Mouse (Mus musculus): ENCODE results near the gene Runx1.
A peak's percentile ranks its signal among the peaks of the same experiment; 100 is the strongest.

Runx1 gene

DNA sequence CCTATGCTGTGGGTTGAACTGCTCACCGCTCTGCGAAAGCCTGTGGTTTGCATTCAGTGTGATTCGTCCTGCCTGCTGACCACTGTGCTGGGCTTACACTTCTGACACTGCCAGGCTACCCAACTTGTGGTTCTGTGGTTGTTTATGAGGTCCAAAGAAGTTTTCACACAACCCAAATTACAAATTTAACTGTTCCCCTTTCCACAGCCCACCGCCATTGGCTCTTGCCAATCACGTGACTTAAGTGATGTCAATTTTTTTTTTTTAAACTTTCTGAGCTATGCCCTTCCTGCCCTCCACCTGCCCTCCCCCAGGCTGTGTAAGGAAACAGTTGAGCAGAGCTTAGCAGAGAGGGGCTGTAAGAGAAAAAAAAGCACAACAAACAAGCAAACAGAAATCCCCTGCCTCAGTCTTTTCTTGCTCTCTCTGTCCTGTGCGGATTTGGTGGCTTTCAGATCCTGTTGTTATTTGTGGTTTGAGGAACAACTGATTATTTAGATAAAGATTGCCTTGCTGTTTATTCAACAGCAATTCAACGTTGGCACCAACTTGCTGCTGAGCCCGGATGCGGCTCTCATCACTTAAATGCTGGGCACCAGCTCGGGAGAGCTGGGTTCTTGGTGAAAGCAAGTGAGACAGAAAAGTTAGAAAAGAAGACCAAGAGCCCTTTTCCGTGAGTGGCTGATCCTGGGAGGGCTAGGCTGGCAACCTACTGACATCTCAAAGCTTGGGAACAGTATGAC is at the start of gene Runx1:
TSS of gene Runx1 (minus strand) at position 242 of the 743 bp plus-strand sequence.
- DNase-seq (ENCODE audit: low read depth, low spot score): peak; percentile 91

DNA sequence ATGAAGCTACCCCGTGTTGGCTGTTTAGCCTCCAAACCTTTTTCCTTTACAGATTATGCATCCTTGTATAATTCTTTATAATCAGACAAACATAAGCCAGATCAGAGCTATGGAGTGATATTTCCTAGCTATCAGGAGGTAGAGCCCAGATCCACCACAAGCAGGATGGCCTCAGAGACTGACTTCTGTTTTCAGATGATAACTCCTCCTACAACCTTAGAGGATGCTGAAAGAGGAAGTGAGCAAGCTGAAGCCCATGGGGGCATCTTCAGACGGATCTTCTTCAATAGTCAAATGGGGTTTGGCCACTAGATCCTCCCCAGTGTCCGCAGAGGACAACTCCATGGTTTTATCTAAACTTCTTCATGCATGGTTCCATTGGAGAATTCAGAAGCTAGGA is 48.1 kb upstream of the Runx1 start:
- DNase-seq (ENCODE audit: low read depth, low spot score): peak; percentile 19

DNA sequence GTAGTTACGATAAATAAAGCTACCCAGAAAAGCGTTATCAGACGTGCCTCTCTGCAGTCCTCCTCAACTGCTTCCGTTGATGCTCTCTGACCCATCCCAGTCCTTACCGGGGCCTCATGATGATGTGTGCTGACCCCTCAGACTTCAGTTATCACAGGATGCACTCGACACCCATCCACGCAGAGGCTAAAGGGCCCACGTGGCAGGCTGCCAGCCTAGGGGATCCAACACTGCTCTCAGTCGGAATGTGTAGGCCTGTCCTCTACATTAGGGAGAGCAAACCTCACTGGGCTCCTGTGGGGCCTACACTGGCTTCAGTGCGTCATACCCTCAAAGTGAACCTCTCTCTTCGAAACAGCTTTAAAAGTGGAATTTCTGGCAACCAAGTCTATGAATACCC is 45.8 kb upstream of the Runx1 start:
- DNase-seq (ENCODE audit: low read depth, low spot score): no peak

DNA sequence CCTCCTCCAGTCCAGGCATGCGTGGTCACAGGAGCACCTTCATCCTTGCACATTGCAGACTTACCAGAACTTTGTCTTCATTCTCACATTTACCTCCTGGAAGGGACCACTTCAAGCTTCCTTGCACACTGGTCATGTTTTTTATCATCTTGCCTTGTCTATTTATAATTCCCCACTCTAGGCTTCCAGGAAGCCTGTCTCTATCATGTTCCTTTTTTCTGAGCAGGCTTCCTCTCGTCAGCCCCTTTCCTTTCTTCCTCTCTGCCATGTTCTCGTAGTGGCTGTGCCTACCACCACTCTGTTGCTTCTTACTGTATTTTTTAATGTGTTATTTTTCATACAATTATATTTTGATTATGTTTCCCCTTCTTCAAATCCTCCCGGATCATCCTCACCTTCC is 42.6 kb upstream of the Runx1 start:
- peak; percentile 9 for DNase-seq (ENCODE audit: low read depth, low spot score)

DNA sequence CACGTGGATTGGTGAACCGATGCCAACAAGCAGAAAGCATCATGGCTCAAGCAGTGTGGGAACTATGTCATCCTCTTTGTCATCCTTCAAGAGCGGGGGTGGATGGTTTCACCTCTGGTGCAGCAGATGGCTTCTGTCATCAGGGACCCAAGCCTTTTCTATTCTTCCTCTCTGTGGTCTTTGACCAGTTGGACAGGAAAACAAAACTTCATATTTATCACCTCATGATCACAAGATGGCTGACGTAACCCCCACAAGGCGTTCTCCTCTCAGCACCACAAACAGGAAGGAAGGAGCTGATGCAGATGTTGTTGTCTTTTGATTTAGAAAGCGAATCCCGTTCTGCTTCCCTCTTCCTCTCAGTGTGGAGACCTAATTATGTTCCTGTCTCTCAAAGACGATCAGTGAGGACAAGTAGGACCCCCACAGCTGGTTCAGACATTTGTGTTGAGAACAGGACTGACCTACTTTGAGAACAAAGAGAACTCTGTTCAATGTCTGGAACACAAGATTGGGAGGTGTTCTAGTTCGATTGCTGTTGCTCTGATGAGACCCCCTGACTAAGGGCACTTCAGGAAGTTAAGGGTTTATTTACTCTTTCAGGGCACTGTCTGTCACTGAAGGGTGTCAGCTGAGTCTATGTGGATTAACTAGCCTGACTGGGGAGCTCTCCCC is 41.4 kb upstream of the Runx1 start:
- DNase-seq (ENCODE audit: low read depth, low spot score): peak; percentile 61

DNA sequence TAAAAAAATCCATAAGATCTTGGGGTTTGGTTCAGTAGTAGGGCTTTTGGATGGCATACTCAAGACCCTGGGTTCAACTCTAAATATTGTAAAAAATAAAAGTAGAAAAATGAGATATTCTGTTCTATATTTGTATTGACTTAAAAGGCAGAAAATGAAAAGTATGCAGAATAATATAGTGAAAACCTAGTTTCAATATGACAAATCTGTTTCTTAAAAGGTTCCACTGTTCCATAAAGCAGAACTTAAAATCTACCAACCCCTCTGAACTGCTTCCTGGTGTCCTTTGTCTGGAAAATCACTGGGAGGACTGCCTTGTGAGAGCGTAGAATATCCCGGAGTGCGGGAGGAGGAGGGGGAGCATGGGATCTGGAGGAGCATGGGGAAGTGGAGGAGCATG is 39.4 kb upstream of the Runx1 start:
- peak; percentile 9 for DNase-seq (ENCODE audit: low read depth, low spot score)

DNA sequence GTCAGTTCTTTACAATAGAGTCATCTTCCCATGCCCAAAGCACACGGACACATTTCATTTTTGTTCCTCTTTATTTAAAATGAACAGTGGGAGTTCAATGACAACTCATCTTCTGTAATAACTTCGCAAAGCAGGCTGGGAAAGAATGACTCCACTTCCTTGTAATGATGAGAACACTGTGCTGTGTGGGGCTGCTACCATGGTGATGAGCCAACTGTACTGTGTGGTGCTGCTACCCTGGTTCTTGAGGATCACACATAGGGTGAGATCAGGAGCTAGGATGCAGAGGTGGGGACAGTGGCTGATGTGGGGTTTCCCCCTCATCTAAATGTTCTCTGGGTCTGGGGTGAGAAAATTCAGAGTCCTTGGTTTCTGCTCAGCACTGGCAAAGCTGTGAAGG is 38.2 kb upstream of the Runx1 start:
- DNase-seq (ENCODE audit: low read depth, low spot score): peak; percentile 70

DNA sequence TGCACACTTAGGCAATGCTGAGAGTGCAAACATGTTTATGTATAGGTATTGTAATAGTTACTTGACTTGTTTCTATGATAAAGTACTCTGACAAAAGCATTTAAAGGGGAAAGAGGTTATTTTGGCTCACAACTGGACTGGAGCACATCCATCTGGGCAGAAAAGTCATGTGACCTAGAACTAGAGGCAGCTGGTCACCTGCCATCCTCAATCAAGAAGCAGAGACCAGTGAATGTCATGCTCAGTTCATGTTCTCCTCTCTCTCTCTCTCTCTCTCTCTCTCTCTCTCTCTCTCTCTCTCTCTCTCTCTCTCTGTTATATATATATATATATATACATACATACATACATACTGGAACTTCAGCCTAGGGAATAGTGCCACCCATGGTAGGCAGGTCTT is 37.2 kb upstream of the Runx1 start:
- DNase-seq (ENCODE audit: low read depth, low spot score): no peak

DNA sequence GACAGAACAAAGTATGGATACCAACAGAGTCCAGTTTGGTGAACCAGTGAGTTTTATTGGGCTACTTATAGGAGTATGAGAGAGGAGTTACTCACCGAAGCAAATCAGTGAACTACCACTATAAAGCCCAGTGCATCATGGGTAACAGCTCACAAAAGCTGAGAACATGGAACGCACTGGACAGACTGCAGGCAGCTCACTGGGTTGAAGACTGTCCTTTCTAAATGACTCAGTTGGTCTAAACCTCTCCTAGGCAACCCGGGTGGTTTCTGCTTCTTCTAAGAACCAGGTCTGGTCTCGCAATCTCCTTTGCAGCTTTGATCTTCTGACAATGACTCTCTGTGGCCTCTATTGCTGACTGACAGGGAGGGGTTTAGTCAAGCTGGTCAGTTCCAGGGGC is 36.5 kb upstream of the Runx1 start:
- DNase-seq (ENCODE audit: low read depth, low spot score): no peak

DNA sequence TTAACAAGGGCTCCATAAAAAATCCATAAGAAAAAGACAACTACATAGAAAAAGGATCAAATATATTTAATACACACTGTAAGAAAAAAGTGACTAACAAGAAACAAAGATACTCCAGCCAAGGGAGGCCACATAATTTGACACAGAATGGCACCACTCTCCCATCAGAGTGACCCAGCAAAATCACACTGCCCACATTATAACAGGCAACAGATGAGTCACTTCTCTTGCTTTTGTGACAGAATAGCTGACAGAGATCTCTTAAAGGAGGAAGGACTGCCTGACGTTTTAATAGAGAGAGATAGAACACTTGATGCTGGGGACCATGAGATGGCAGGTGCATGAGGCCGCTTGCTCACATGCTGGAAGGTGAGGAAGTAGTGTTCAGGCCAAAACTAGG is 35.6 kb upstream of the Runx1 start:
- DNase-seq (ENCODE audit: low read depth, low spot score): no peak

DNA sequence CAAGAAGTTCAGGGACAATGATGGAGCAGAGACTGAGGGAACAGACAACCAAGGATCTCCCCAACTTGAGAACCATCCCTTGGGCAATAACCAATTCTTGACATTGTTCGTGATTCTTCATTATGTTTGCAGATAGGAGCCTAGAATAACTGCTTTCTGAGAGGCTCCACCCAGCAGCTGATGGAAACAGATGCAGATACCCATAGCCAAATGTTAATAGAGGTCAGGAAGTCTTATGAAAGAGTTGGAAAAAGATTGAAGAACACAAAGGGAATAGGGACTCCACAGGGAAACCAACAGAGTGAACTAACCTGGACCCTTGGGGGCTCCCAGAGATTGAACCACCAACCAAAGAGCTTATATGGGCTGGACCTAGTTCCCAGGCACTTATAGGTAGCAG is 34.7 kb upstream of the Runx1 start:
- DNase-seq (ENCODE audit: low read depth, low spot score): no peak

DNA sequence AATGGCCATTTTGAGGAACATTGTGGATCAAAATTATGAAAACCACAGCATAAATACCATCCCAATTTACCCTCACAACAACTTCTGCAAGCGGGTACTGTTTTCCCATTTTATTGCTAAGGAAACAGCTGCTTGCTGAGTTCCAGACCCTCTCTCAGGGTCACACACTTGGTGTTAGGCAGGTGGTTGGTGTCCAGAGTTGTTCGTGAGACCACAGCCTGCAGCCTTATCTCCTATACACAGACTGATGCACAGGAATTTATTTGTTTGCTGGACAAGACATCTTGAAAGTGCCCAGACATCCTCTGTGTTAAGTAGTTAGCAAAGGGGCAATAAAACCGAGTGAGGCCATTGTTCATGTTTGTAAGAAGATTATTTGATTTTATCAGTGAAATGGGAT is 30.8 kb upstream of the Runx1 start:
- DNase-seq (ENCODE audit: low read depth, low spot score): no peak

DNA sequence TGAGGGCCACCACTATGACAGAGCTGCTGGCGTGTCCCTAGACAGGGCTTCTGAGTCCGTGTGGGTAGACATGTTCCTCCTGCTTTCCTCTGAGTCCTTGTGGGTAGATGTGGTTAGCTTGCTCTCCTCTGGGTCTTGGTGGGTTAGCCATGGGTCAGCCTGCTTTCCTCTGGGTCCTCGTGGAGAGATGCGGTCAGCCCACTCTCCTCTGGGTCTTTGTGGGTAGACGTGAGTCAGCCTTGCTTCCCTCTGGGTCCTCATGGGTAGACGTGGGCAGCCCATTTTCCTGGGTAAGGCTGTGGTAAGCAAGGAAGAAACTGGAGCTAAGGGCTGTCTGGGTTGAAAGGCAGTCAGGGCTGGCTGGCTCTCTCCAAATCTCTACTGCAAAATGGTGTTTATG is 26.3 kb upstream of the Runx1 start:
- no peak for DNase-seq (ENCODE audit: low read depth, low spot score)

DNA sequence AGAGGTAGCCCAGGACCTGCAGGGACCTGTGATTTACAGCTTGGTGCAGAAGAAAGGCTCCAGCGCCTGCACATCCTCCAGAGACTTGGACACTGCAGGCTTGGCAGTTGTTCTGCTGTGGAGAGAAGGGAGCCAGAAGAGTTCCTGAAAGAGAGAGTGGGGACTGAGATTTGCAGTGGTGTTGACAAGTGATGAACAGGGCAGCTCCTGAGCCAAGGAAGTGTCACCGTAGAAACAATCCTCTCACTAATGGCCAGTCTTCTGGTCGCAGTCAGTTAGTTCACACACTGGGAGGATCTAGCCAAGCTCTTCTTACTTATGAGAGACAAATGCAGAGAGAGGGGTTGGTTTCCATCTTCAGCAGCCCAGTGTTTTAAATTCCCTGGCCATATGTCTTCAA is 24.5 kb upstream of the Runx1 start:
- DNase-seq (ENCODE audit: low read depth, low spot score): no peak

DNA sequence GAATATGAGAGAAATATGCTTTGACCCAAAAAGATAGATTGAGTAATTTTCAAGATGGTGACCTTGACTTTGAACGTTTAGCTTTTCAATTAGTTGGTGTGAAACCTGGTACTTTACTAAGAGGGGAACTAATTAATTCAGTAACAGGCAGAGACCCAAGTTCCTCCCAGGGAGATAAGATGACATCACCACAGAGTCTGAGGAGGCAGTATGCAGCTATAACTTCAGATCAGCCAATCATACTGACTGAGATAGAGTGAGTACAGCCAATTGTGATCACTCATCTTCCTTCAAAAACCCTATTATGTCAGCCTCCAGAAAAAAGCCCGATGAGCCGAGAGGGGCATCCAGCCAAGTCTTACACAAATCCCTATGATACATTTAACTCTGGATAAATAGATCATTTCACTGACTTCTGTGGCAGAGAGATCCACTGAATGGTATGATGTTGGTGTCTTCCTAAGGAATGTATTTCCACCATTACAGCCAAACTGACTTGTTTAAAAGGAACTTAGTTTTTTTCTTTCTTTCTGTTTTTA is 21.9 kb upstream of the Runx1 start:
- no peak for DNase-seq (ENCODE audit: low read depth, low spot score)

DNA sequence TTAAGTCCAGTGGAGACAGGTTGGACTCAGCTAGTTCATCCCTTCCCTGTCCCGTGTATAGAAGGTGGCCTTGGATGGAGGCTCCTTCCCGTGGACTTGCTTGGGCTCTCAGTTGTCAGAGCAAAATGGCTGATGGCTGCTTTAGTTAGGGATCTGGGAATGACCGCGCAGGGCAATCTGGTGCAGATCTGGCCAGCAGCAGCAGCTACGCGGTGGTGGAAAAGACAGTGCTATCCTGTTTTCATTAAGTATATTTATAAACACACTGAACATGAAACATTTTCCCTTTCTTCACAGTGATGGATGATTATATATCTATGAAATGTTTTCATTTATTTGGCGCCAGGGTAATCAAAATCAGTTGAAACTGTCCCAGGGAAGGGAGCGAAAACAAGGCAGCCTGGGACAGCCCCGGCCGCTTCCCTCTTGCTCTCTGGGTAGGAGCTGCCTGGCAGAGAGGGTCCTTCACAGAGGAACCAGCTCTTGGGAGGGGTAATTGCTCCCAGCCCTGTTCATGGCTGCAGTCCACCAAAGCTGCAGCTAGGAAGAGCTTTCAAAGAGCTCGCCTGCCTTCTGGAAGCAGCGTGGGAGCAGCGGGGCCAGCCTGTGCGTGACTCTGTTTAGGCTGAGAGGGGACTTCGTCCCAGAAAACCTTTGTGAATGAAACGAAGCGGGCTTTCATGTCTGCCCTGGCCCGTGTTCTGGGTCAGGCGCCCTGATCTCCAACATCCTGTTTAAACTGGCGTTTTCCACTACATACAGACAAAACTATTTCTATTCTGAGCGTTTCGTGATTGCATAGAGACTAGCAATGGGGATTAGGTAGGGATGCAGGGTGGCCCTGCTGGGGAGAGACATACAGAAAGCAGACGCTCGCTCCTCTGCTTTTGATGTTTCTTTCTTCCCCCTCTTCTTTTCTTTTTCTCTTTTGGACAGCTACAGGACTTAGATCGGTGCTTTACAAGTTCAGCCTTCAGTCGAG is 19.6 kb upstream of the Runx1 start:
- no peak for DNase-seq (ENCODE audit: low read depth, low spot score)

DNA sequence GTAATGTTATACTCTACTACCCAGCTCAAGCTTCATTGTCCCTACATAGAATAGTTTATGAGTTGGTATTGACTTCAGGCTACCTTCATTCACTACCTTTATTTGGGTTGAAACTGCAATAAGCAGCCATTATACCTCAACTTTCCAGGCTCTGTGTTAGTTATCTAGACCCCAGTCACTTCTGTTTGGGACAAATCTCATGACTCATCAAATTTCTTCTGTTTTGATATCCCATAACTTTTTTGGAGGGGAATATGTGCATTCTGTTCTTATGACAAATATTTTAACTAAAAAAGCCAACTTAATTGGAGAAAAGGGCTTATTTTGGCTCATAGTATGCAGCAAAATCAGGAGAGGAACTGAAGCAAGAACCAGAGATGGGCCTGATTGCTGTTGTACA is 12.8 kb upstream of the Runx1 start:
- no peak for DNase-seq (ENCODE audit: low read depth, low spot score)

DNA sequence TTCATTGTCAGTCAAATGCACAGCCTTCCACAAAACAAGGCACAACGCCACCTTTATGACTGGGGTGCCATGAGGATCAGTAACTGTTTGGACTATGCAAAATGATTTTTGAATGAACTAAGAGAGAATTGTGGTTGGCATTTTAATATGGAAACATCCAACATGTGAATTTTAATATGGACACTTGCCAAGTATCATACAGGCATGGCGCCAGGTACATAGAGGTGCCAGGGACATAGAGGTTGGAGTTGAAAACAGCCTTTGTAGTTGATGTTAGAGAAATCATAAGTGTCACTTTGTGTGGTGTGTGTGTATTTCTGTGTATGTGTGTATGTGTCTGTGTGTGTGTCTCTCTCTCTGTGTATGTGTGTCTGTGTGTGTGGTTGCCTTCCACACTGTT is 5.4 kb upstream of the Runx1 start:
- no peak for DNase-seq (ENCODE audit: low read depth, low spot score)

DNA sequence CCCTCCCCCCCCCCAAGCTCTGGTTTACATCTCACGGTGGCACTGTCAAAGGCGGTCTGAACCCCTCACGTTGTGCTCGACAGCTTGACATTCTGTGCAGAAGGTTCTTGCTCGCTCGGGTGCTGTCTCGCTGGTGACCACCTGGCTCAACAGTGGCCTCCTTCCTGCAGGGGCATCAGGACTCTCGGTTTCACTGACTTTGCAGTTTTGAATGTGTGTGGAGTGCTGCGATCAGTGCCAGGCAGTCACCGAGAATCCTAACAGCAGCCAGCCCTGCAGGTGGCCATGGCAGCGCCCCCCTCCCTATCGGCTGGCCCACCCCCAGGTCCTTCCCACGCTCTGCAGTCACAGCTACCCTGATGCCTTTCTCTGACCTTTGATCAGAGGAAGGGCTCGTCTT is 4.5 kb upstream of the Runx1 start:
- no peak for DNase-seq (ENCODE audit: low read depth, low spot score)

DNA sequence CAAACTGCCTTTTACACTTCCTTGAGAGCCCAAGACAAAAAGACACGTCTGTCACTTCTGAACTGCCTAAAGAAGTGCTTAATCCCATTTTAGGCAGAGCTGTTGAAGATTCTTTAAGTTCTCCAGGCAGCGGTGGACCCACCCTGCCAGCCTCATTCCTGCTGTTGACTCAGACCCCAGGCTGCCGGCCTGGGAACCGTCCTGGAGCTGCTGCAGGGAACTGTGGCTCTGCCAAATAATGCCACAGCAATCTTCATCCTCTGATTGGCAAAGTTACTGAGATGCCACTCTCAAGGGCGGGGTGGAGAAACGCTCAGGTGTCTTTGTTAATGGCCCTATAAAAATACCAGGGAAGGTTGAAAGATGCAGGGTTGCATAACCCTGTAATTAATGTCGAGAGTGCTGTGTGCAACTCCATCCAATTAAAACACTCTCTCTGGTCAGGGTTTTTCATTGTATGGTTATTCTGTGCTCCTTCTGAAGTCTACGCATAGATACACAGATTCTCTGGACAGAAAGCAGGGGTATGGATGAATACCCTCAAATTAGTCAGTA is 2.4 kb upstream of the Runx1 start:
- DNase-seq (ENCODE audit: low read depth, low spot score): no peak

DNA sequence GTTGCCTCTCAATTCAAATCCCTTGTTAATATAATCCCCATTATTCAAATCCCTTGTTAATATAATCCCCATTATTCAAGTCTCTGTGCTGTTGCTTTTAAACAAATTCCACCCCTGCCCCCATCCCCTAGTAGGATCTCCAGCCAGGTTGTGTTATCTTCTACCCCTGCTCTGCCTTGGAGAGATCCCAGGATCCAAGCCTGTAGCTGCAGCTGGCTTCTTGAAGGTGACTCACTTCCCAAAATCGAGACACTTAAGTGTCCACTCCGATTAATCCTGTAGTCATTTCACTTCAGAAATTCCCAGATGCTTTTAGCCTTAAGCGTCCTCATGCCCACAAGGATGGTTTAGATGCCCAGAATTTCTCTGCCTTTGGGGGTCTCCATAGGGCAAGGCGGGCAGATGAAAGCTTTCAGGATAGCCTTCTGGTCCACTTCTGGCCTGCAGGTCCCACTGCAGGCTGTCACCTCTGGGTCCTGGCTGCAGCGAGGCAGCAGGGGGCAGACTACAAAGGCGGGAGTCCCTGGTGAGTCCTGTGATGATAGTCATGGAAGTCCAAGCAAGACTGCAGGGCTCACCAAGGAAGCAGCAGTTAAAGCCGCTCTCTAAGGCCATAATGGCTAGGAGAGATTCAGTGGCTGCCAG is 1.8 kb upstream of the Runx1 start:
- DNase-seq (ENCODE audit: low read depth, low spot score): peak; percentile 58

Measured in CD4-positive, CD25-positive, alpha-beta regulatory T cell, adult 2 months (primary cell).